Mouse (Mus musculus) lung, postnatal 0 days (tissue): Measurements from ENCODE around the gene Rbmxl2.

Source experiments
- CTCF ChIP-seq: IDR thresholded peaks from 2 replicates; pipeline ENCODE4 v1.5.1; 2016; ENCODE audit warnings: antibody characterized with exemption, mild to moderate bottlenecking
- EP300 ChIP-seq: IDR thresholded peaks from 2 replicates; pipeline ENCODE4 v1.6.1; 2016; ENCODE audit warnings: antibody characterized with exemption, mild to moderate bottlenecking, control low read depth

DNA sequence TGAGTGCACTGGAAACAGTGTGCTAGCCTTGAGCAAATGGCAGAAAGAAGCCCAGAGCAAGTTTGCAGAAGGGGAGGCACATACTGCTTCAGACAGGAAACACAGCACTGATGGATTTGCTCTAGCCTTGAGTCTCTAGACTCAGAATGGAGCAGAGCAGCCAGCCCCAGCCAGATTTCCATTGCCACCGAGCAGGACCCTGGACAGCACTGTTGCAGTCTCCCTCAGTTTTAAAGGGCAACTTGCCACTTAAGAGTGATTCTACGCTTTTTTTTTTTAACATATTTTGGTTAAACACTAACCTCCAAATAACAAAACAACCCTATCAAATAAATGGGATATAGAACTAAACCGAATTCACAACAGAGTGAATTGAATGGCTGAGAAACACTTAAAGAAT lies 7.4 kb upstream of the Rbmxl2 start:
- no peak for TF ChIP-seq CTCF
- TF ChIP-seq EP300, result no peak
